Mouse (Mus musculus): ENCODE measurements around the gene Capn10. TPM values are rescaled to one million over a fixed set of nuclear protein-coding genes. Genes with fewer than 3 reads are reported as not detected.

Capn10 gene
- 35.7 and 36.0 TPM in 2 replicates for polyA plus RNA-seq (2015; fragmentation: Nextera tagmentation; extraction: Ambion mirVana)

GRCm38 (mm10) chr1:92934182-92934827 is at the start of gene Capn10:
Gene Capn10, plus strand, starts transcription at chr1:92934376.
- H3K4me3 ChIP-seq (replicated peaks; ENCODE audit: low read length), result peak within 1 kb of the TSS; percentile 85
- H3K27me3 ChIP-seq (ENCODE audit: control insufficient read depth, insufficient read depth, low read length), result no peaks in the 10 kb centered on the region
- H3K4me1 ChIP-seq (ENCODE audit: control insufficient read depth, insufficient read depth, low read length), result peaks cover 13% of the 10 kb centered on the region
- ATAC-seq (ENCODE audit: insufficient read depth, low FRiP score), result peak; percentile 99
- peak within 1 kb of the TSS; percentile 95 for H3K4me2 ChIP-seq (ENCODE audit: low read depth, low read length)
- no peaks in the 10 kb centered on the region for H3K9me3 ChIP-seq (replicated peaks; ENCODE audit: control insufficient read depth, low read length)
- H3K9ac ChIP-seq (ENCODE audit: low read length), result peak within 1 kb of the TSS; percentile 87
- H3K27ac ChIP-seq (ENCODE audit: low read length), result peak within 1 kb of the TSS; percentile 99
- WGBS, result under 1% methylated on average over 45 of the region's 45 CpGs
- no peaks in the 10 kb centered on the region for H3K36me3 ChIP-seq (ENCODE audit: control insufficient read depth, insufficient read depth, low read length)

GRCm38 (mm10) chr1:92888901-92889655 is 45.1 kb upstream of the Capn10 start:
- no peaks in the 10 kb centered on the region for H3K36me3 ChIP-seq (ENCODE audit: control insufficient read depth, insufficient read depth, low read length)
- H3K27me3 ChIP-seq (ENCODE audit: control insufficient read depth, insufficient read depth, low read length), result no peaks in the 10 kb centered on the region
- WGBS, result 66% methylated on average over 7 of the region's 7 CpGs
- no peak for ATAC-seq (ENCODE audit: insufficient read depth, low FRiP score)
- no peaks in the 10 kb centered on the region for H3K4me1 ChIP-seq (ENCODE audit: control insufficient read depth, insufficient read depth, low read length)
- no peaks in the 10 kb centered on the region for H3K9me3 ChIP-seq (replicated peaks; ENCODE audit: control insufficient read depth, low read length)
- no peak overlapping the region for H3K4me3 ChIP-seq (replicated peaks; ENCODE audit: low read length)
- H3K4me2 ChIP-seq (ENCODE audit: low read depth, low read length), result no peak overlapping the region
- H3K27ac ChIP-seq (ENCODE audit: low read length), result no peak overlapping the region
- no peak overlapping the region for H3K9ac ChIP-seq (ENCODE audit: low read length)

GRCm38 (mm10) chr1:92892791-92893190 is 41.4 kb upstream of the Capn10 start:
- H3K27me3 ChIP-seq (ENCODE audit: control insufficient read depth, insufficient read depth, low read length), result no peaks in the 10 kb centered on the region
- no peak overlapping the region for H3K27ac ChIP-seq (ENCODE audit: low read length)
- WGBS, result 61% methylated on average over 3 of the region's 3 CpGs
- H3K4me3 ChIP-seq (replicated peaks; ENCODE audit: low read length), result no peak overlapping the region
- no peak overlapping the region for H3K9ac ChIP-seq (ENCODE audit: low read length)
- no peaks in the 10 kb centered on the region for H3K9me3 ChIP-seq (replicated peaks; ENCODE audit: control insufficient read depth, low read length)
- H3K4me2 ChIP-seq (ENCODE audit: low read depth, low read length), result no peak overlapping the region
- H3K36me3 ChIP-seq (ENCODE audit: control insufficient read depth, insufficient read depth, low read length), result no peaks in the 10 kb centered on the region
- H3K4me1 ChIP-seq (ENCODE audit: control insufficient read depth, insufficient read depth, low read length), result no peaks in the 10 kb centered on the region
- no peak for ATAC-seq (ENCODE audit: insufficient read depth, low FRiP score)

- Histone ChIP-seq H3K27me3 (ENCODE audit: control insufficient read depth, insufficient read depth, low read length) (no peaks in the 10 kb centered on the region), H3K4me1 (ENCODE audit: control insufficient read depth, insufficient read depth, low read length) (no peaks in the 10 kb centered on the region), H3K4me3 (replicated peaks; ENCODE audit: low read length) (no peak overlapping the region), H3K9me3 (replicated peaks; ENCODE audit: control insufficient read depth, low read length) (no peaks in the 10 kb centered on the region), H3K27ac (ENCODE audit: low read length) (no peak overlapping the region), H3K9ac (ENCODE audit: low read length) (no peak overlapping the region), H3K36me3 (ENCODE audit: control insufficient read depth, insufficient read depth, low read length) (no peaks in the 10 kb centered on the region), H3K4me2 (ENCODE audit: low read depth, low read length) (no peak overlapping the region)
- ATAC-seq (ENCODE audit: insufficient read depth, low FRiP score), result no peak
- WGBS, result 64% methylated on average over 3 of the region's 3 CpGs
These were observed 40.3 kb upstream of the Capn10 start for GRCm38 (mm10) chr1:92893896-92894295.

GRCm38 (mm10) chr1:92895089-92895488 is 39.1 kb upstream of the Capn10 start:
- 11% methylated on average over 3 of the region's 3 CpGs for WGBS
- H3K27ac ChIP-seq (ENCODE audit: low read length), result no peak overlapping the region
- H3K36me3 ChIP-seq (ENCODE audit: control insufficient read depth, insufficient read depth, low read length), result no peaks in the 10 kb centered on the region
- H3K4me2 ChIP-seq (ENCODE audit: low read depth, low read length), result no peak overlapping the region
- no peaks in the 10 kb centered on the region for H3K4me1 ChIP-seq (ENCODE audit: control insufficient read depth, insufficient read depth, low read length)
- no peaks in the 10 kb centered on the region for H3K9me3 ChIP-seq (replicated peaks; ENCODE audit: control insufficient read depth, low read length)
- H3K27me3 ChIP-seq (ENCODE audit: control insufficient read depth, insufficient read depth, low read length), result no peaks in the 10 kb centered on the region
- no peak for ATAC-seq (ENCODE audit: insufficient read depth, low FRiP score)
- H3K4me3 ChIP-seq (replicated peaks; ENCODE audit: low read length), result no peak overlapping the region
- no peak overlapping the region for H3K9ac ChIP-seq (ENCODE audit: low read length)

- 0 out of 2 replicates have a peak within 1 kb of the TSS, but pooled peaks have one; percentile 8 for H3K9ac ChIP-seq (ENCODE audit: low read length)
- no peak within 1 kb of the TSS for H3K27ac ChIP-seq (ENCODE audit: low read length)
- 1% methylated on average over 15 of the region's 15 CpGs for WGBS
- no peaks in the 10 kb centered on the region; the same call in 1 of the 2 replicates for H3K27me3 ChIP-seq (ENCODE audit: control insufficient read depth, insufficient read depth, low read length)
- no peaks in the 10 kb centered on the region for H3K9me3 ChIP-seq (replicated peaks; ENCODE audit: control insufficient read depth, low read length)
- peaks cover 14% of the 10 kb centered on the region for H3K4me1 ChIP-seq (ENCODE audit: control insufficient read depth, insufficient read depth, low read length)
- peak; percentile 56; the same call in 1 of the 2 replicates for ATAC-seq (ENCODE audit: insufficient read depth, low FRiP score)
- H3K36me3 ChIP-seq (ENCODE audit: control insufficient read depth, insufficient read depth, low read length), result no peaks in the 10 kb centered on the region
- peak within 1 kb of the TSS; percentile 56 for H3K4me2 ChIP-seq (ENCODE audit: low read depth, low read length)
- peak within 1 kb of the TSS; percentile 30 for H3K4me3 ChIP-seq (replicated peaks; ENCODE audit: low read length)
These were observed 31.4 kb upstream of the Capn10 start, which contains the start of gene Ankmy1 for GRCm38 (mm10) chr1:92902786-92903185. Gene Ankmy1, minus strand, starts transcription at chr1:92902906.

GRCm38 (mm10) chr1:92903627-92904026 is 30.5 kb upstream of the Capn10 start:
- no peak for ATAC-seq (ENCODE audit: insufficient read depth, low FRiP score)

GRCm38 (mm10) chr1:92905703-92906310 is 28.4 kb upstream of the Capn10 start:
- ATAC-seq (ENCODE audit: insufficient read depth, low FRiP score), result no peak
- no peak overlapping the region for H3K4me3 ChIP-seq (replicated peaks; ENCODE audit: low read length)
- no peaks in the 10 kb centered on the region for H3K36me3 ChIP-seq (ENCODE audit: control insufficient read depth, insufficient read depth, low read length)
- H3K9me3 ChIP-seq (replicated peaks; ENCODE audit: control insufficient read depth, low read length), result no peaks in the 10 kb centered on the region
- 83% methylated on average over 2 of the region's 2 CpGs for WGBS
- H3K27ac ChIP-seq (ENCODE audit: low read length), result no peak overlapping the region
- no peaks in the 10 kb centered on the region; the same call in 1 of the 2 replicates for H3K27me3 ChIP-seq (ENCODE audit: control insufficient read depth, insufficient read depth, low read length)
- no peak overlapping the region for H3K4me2 ChIP-seq (ENCODE audit: low read depth, low read length)
- peaks cover 23% of the 10 kb centered on the region for H3K4me1 ChIP-seq (ENCODE audit: control insufficient read depth, insufficient read depth, low read length)
- no peak overlapping the region for H3K9ac ChIP-seq (ENCODE audit: low read length)

More at GRCm38 (mm10) chr1:92903627-92904026, 30.5 kb upstream of the Capn10 start:
- 65% methylated on average over 4 of the region's 4 CpGs for WGBS
- no peaks in the 10 kb centered on the region for H3K36me3 ChIP-seq (ENCODE audit: control insufficient read depth, insufficient read depth, low read length)
- H3K4me3 ChIP-seq (replicated peaks; ENCODE audit: low read length), result no peak overlapping the region
- H3K4me1 ChIP-seq (ENCODE audit: control insufficient read depth, insufficient read depth, low read length), result peaks cover 17% of the 10 kb centered on the region
- H3K9me3 ChIP-seq (replicated peaks; ENCODE audit: control insufficient read depth, low read length), result no peaks in the 10 kb centered on the region
- no peak overlapping the region for H3K9ac ChIP-seq (ENCODE audit: low read length)
- H3K27me3 ChIP-seq (ENCODE audit: control insufficient read depth, insufficient read depth, low read length), result no peaks in the 10 kb centered on the region; the same call in 1 of the 2 replicates
- H3K4me2 ChIP-seq (ENCODE audit: low read depth, low read length), result no peak overlapping the region
- no peak overlapping the region for H3K27ac ChIP-seq (ENCODE audit: low read length)
